Mouse (Mus musculus): ENCODE results near the gene Mn1. TPM values are rescaled to one million over a fixed set of nuclear protein-coding genes. Genes with fewer than 3 reads are reported as not detected.
A peak's percentile ranks its signal among the peaks of the same experiment; 100 is the strongest.

Gene Mn1
- polyA plus RNA-seq, 1 experiment from 2014 or later: 36.3 TPM

- Histone ChIP-seq H3K4me1 (ENCODE audit: control insufficient read depth, insufficient read depth, low read length) (peaks cover 22% of the 10 kb centered on the region), H3K9me3 (replicated peaks; ENCODE audit: control insufficient read depth, low read length) (no peaks in the 10 kb centered on the region), H3K27me3 (ENCODE audit: control insufficient read depth, insufficient read depth, low read length) (no peaks in the 10 kb centered on the region), H3K4me3 (ENCODE audit: low read depth, low read length) (no peak overlapping the region), H3K36me3 (replicated peaks; ENCODE audit: control insufficient read depth, insufficient read depth, low read depth, low read length) (peaks cover 8% of the 10 kb centered on the region), H3K27ac (replicated peaks; ENCODE audit: low read depth, low read length) (no peak overlapping the region), H3K9ac (replicated peaks; ENCODE audit: low read length) (no peak overlapping the region), H3K4me2 (ENCODE audit: low read depth, low read length) (no peak overlapping the region)
- no peak for DNase-seq (ENCODE audit: low spot score)
- 89% methylated on average over 10 of the region's 10 CpGs for WGBS
- ATAC-seq (replicated peaks; ENCODE audit: insufficient number of reproducible peaks, low FRiP score, low TSS enrichment, low read depth): no peak
Observed at GRCm38 (mm10) chr5:111390911-111391310, 26.3 kb upstream of the Mn1 start.

GRCm38 (mm10) chr5:111391485-111391884, 25.7 kb upstream of the Mn1 start:
- 86% methylated on average over 6 of the region's 6 CpGs for WGBS

GRCm38 (mm10) chr5:111393346-111394197, 23.6 kb upstream of the Mn1 start:
- no peaks in the 10 kb centered on the region for H3K36me3 ChIP-seq (replicated peaks; ENCODE audit: control insufficient read depth, insufficient read depth, low read depth, low read length)

More at GRCm38 (mm10) chr5:111391485-111391884, 25.7 kb upstream of the Mn1 start:
- no peak for ATAC-seq (replicated peaks; ENCODE audit: insufficient number of reproducible peaks, low FRiP score, low TSS enrichment, low read depth)
- no peak overlapping the region for H3K4me3 ChIP-seq (ENCODE audit: low read depth, low read length)
- H3K36me3 ChIP-seq (replicated peaks; ENCODE audit: control insufficient read depth, insufficient read depth, low read depth, low read length): peaks cover 6% of the 10 kb centered on the region
- no peak overlapping the region for H3K27ac ChIP-seq (replicated peaks; ENCODE audit: low read depth, low read length)
- no peak overlapping the region for H3K9ac ChIP-seq (replicated peaks; ENCODE audit: low read length)
- no peaks in the 10 kb centered on the region for H3K9me3 ChIP-seq (replicated peaks; ENCODE audit: control insufficient read depth, low read length)
- no peaks in the 10 kb centered on the region for H3K27me3 ChIP-seq (ENCODE audit: control insufficient read depth, insufficient read depth, low read length)
- H3K4me2 ChIP-seq (ENCODE audit: low read depth, low read length): no peak overlapping the region
- H3K4me1 ChIP-seq (ENCODE audit: control insufficient read depth, insufficient read depth, low read length): peaks cover 27% of the 10 kb centered on the region
- DNase-seq (ENCODE audit: low spot score): no peak

GRCm38 (mm10) chr5:111394198-111395053, 22.7 kb upstream of the Mn1 start:
- DNase-seq (ENCODE audit: low spot score) (peak; percentile 72), ATAC-seq (replicated peaks; ENCODE audit: insufficient number of reproducible peaks, low FRiP score, low TSS enrichment, low read depth) (no peak)
- Histone ChIP-seq H3K4me3 (ENCODE audit: low read depth, low read length) (peak overlapping the region; percentile 10), H3K36me3 (replicated peaks; ENCODE audit: control insufficient read depth, insufficient read depth, low read depth, low read length) (no peaks in the 10 kb centered on the region), H3K9ac (replicated peaks; ENCODE audit: low read length) (no peak overlapping the region; the same call in 1 of the 2 replicates), H3K27me3 (ENCODE audit: control insufficient read depth, insufficient read depth, low read length) (no peaks in the 10 kb centered on the region), H3K4me2 (ENCODE audit: low read depth, low read length) (peak overlapping the region; percentile 47), H3K4me1 (ENCODE audit: control insufficient read depth, insufficient read depth, low read length) (peaks cover 32% of the 10 kb centered on the region), H3K27ac (replicated peaks; ENCODE audit: low read depth, low read length) (peak overlapping the region; percentile 92), H3K9me3 (replicated peaks; ENCODE audit: control insufficient read depth, low read length) (no peaks in the 10 kb centered on the region)
- WGBS: 9% methylated on average over 15 of the region's 15 CpGs

More at GRCm38 (mm10) chr5:111393346-111394197, 23.6 kb upstream of the Mn1 start:
- DNase-seq (ENCODE audit: low spot score) (peak; percentile 94), ATAC-seq (replicated peaks; ENCODE audit: insufficient number of reproducible peaks, low FRiP score, low TSS enrichment, low read depth) (peak; percentile 61)
- Histone ChIP-seq H3K9me3 (replicated peaks; ENCODE audit: control insufficient read depth, low read length) (no peaks in the 10 kb centered on the region), H3K4me1 (ENCODE audit: control insufficient read depth, insufficient read depth, low read length) (peaks cover 32% of the 10 kb centered on the region), H3K4me3 (ENCODE audit: low read depth, low read length) (peak overlapping the region; percentile 10), H3K9ac (replicated peaks; ENCODE audit: low read length) (peak overlapping the region; percentile 29), H3K27me3 (ENCODE audit: control insufficient read depth, insufficient read depth, low read length) (no peaks in the 10 kb centered on the region), H3K27ac (replicated peaks; ENCODE audit: low read depth, low read length) (peak overlapping the region; percentile 92), H3K4me2 (ENCODE audit: low read depth, low read length) (peak overlapping the region; percentile 47)
- 6% methylated on average over 17 of the region's 17 CpGs for whole genome bisulfite sequencing

GRCm38 (mm10) chr5:111395771-111396170, 21.4 kb upstream of the Mn1 start:
- Histone ChIP-seq H3K36me3 (replicated peaks; ENCODE audit: control insufficient read depth, insufficient read depth, low read depth, low read length) (no peaks in the 10 kb centered on the region), H3K9ac (replicated peaks; ENCODE audit: low read length) (no peak overlapping the region), H3K4me1 (ENCODE audit: control insufficient read depth, insufficient read depth, low read length) (peaks cover 32% of the 10 kb centered on the region), H3K9me3 (replicated peaks; ENCODE audit: control insufficient read depth, low read length) (no peaks in the 10 kb centered on the region), H3K4me2 (ENCODE audit: low read depth, low read length) (no peak overlapping the region), H3K27me3 (ENCODE audit: control insufficient read depth, insufficient read depth, low read length) (no peaks in the 10 kb centered on the region), H3K4me3 (ENCODE audit: low read depth, low read length) (no peak overlapping the region), H3K27ac (replicated peaks; ENCODE audit: low read depth, low read length) (peak overlapping the region; percentile 92)
- WGBS: 33% methylated on average over 10 of the region's 10 CpGs
- no peak for ATAC-seq (replicated peaks; ENCODE audit: insufficient number of reproducible peaks, low FRiP score, low TSS enrichment, low read depth)
- peak; percentile 61 for DNase-seq (ENCODE audit: low spot score)

GRCm38 (mm10) chr5:111396199-111396598, 21.0 kb upstream of the Mn1 start:
- DNase-seq (ENCODE audit: low spot score) (no peak), ATAC-seq (replicated peaks; ENCODE audit: insufficient number of reproducible peaks, low FRiP score, low TSS enrichment, low read depth) (no peak)
- Histone ChIP-seq H3K36me3 (replicated peaks; ENCODE audit: control insufficient read depth, insufficient read depth, low read depth, low read length) (no peaks in the 10 kb centered on the region), H3K4me2 (ENCODE audit: low read depth, low read length) (no peak overlapping the region), H3K4me3 (ENCODE audit: low read depth, low read length) (no peak overlapping the region), H3K9me3 (replicated peaks; ENCODE audit: control insufficient read depth, low read length) (no peaks in the 10 kb centered on the region), H3K4me1 (ENCODE audit: control insufficient read depth, insufficient read depth, low read length) (peaks cover 32% of the 10 kb centered on the region), H3K27ac (replicated peaks; ENCODE audit: low read depth, low read length) (peak overlapping the region; percentile 92), H3K27me3 (ENCODE audit: control insufficient read depth, insufficient read depth, low read length) (no peaks in the 10 kb centered on the region), H3K9ac (replicated peaks; ENCODE audit: low read length) (no peak overlapping the region)
- WGBS: 72% methylated on average over 4 of the region's 4 CpGs

- 25% methylated on average over 4 of the region's 4 CpGs for WGBS
- no peaks in the 10 kb centered on the region for H3K9me3 ChIP-seq (replicated peaks; ENCODE audit: control insufficient read depth, low read length)
- ATAC-seq (replicated peaks; ENCODE audit: insufficient number of reproducible peaks, low FRiP score, low TSS enrichment, low read depth) (no peak), DNase-seq (ENCODE audit: low spot score) (no peak)
- no peaks in the 10 kb centered on the region for H3K36me3 ChIP-seq (replicated peaks; ENCODE audit: control insufficient read depth, insufficient read depth, low read depth, low read length)
- H3K27ac ChIP-seq (replicated peaks; ENCODE audit: low read depth, low read length): no peak overlapping the region
- no peak overlapping the region for H3K9ac ChIP-seq (replicated peaks; ENCODE audit: low read length)
- no peak overlapping the region for H3K4me2 ChIP-seq (ENCODE audit: low read depth, low read length)
- peaks cover 23% of the 10 kb centered on the region for H3K4me1 ChIP-seq (ENCODE audit: control insufficient read depth, insufficient read depth, low read length)
- H3K27me3 ChIP-seq (ENCODE audit: control insufficient read depth, insufficient read depth, low read length): no peaks in the 10 kb centered on the region
- H3K4me3 ChIP-seq (ENCODE audit: low read depth, low read length): no peak overlapping the region
Observed at GRCm38 (mm10) chr5:111398471-111398870, 18.7 kb upstream of the Mn1 start.

Measured in embryonic facial prominence, embryonic 11.5 days (tissue).